Mouse (Mus musculus): ENCODE measurements around the gene Anks1b.
"Not testable (repeated sequence)": the region's sequence is repeated elsewhere in the genome, so short reads cannot be mapped to it uniquely, and the experiment has no call there.

- TF ChIP-seq CTCF (IDR thresholded peaks at IDR 0.05; ENCODE audit: control insufficient read depth, insufficient read depth, insufficient replicate concordance, low read depth, low read length); POLR2A (IDR thresholded peaks at IDR 0.05; ENCODE audit: control insufficient read depth, low read depth, low read length): not testable (repeated sequence)
Measured at GRCm38 (mm10) chr10:90630794-90631193, 757.5 kb downstream of the Anks1b start.

All from testis, adult 2 months (tissue).